Mouse (Mus musculus) adipocyte (in vitro differentiated cells): Measurements from ENCODE around the gene Mcm5.

Source experiments
- DNase-seq: peaks from one replicate; pipeline ENCODE4 v3.0.0-alpha.2; 2016; ENCODE audit warnings: low spot score

The Mcm5 gene

DNA sequence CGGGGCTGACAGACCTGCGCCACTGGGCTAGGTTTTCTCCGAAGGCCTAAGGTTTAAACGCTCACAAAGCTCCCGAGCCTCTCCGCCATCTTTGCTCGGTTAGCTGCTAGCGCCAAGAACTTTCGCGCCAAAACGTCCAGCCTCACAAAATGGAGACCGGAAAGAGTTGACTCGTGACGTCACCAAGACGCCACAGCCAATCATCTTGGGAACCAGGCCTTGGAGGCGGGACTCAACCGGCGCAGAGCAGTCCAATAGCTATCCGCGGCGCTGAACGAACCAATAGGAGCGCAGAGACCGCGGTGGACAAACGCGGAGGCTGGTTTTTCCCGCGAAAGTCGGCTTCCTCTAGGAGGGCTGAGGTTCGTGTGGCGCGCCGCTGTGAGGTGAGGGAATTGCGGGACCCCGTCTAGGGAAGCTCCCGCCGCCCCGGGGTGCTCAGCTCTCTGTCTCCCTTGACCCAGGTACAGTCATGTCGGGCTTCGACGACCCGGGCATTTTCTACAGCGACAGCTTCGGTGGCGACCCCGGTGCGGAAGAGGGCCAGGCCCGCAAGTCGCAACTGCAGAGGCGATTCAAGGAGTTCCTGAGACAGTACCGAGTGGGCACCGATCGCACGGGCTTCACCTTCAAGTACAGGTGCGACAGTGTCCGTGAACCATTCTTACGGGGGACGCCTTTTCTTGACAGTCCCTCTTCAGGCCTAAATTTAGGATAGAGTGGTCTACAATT lies at the start of gene Mcm5:
Mcm5 (plus strand) TSS at position 334 of the 732 bp plus-strand sequence.
- peak; percentile 100 for DNase-seq

DNA sequence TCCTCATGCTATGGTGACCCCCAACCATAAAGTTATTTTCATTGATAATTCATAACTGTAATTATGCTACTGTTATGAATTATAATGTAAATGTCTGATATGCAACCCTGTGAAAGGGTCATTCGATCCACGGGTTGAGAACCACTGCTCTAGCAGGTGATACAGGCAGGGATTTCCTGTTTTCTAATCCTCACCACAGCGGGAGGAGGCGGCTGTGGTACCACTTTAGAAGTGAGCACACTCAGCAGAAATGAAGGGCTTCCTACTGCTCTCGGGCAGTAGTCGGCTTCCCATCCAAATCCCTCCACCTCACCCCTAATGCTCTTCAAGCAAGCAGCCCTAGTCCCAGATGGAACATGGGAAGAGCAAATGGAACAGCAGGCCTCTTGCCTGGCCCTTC lies 49.3 kb upstream of the Mcm5 start:
- no peak for DNase-seq

DNA sequence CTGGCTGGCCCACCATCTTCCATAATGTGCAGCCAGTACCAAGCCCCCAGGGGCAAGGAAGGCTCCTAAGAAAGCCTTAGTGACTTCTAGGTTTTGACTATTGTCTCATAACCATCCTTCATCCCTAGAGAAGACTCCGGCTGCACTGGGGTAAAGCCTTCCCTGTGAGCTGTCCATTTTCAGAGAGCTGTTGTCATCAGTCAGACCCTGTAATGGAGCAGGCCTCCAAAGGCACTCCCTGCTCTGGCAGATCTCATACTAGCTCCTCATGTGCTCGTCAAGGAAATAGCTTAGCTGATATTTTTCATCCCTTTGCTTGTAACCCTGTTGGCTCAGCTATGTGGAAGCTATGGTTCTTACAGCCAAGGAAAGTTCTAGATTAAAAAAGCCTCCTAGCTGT lies 48.6 kb upstream of the Mcm5 start:
- no peak for DNase-seq

DNA sequence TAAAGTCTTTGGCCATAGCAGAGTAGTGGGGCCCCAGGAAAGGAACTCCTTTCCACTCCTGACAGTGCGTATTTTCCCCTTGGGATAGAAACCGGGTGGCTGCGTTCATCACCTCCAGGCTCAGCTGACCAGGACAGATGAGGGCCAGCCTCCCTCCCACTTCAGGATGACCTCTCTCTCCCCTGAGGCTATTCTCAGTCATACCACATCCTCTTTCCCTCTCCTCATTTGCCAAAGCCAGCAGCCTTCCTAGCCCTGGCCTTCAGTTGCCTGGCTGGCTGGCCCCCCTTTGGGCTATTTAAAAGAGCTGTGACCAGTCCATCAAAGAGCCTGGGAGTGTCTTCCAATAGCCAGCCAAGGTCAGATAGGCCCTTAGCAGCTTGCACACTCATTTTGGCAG lies 46.1 kb upstream of the Mcm5 start:
- DNase-seq: no peak

DNA sequence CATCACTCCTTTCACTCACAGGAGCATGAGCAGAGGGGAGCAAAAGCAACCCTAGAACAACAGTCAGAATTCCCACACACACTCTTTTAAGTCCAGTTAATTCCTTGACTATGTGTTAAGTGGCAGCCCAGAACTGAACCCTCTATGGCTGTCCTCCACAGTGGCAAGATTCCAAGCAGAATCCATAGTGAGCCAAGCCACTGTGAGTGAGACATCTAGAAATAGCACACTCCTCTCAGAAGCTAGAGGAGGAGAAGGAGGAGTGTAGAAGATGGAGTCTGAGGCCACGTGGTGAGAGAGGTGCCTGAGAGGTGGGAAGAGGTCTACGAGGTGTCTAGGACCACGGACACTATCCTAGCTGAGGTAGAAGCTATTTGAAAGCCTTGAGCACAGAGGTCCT lies 44.6 kb upstream of the Mcm5 start:
- no peak for DNase-seq

DNA sequence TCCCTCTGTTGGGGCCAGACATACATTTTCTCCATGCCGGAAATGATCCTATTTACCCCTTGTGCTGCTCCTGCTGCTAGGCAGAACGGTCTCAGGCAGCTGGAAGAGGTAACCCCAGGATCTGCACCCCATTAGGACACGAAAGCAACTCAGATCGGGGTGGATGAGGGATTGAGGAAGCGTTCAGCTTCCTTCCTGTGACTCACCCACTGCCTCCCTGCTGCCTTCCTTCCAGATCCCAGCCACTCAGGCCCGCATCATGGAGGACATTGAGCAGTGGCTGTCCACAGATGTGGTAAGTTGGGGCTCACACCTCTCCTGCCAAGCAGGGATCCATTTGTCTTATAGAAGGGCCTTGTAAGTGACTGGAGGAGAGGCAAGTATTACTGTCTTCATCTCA lies 42.1 kb upstream of the Mcm5 start:
- DNase-seq: no peak

DNA sequence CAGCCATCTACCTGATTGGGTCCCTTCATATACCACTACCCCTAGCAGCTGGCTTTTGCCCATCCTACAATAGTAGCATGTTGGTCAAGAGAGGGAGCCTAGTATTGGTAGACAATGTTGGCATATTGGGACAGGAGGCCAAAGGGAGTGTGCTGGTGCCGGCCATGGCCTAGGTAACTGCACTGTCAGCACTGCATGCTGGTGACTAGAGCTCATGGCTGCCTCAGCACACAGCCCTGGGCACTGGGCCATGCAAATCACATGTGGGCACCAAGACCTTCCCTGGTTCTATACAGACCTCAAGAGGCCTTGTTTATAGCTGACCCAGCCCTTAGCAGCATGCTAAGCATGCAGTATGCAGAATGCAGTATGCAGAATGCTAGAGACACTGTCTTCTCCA lies 39.1 kb upstream of the Mcm5 start:
- DNase-seq: no peak

DNA sequence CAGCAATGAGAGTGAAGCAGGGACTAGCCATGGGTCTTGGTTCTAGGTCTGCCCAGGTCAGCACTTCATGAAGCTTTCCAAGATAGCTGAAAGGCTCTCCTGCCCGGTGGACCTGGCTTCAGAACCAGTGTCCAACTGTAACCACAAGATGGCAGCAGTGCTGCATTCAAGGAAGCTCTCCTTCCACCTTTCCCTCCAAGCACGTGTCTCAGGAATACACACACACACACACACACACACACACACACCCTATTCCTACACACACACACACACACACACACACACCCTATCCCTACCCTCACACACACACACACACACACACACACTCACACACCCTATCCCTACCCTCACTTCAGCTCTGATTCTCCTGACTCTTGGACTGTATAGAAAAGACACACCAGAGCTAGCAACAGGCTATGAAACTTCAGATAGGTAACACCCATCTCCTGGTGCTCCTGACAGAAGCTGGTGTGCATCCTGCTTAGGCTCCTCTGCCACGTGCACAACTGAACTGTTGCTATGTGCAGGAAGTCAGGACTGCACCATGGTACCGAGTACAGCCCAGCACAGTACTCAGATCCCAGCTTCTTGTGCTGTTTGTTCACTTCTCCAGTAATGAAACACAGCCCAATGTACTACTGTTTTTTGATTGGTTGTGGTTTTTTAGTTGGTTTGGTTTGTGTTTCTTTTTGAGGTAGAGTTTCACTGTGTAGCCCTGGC lies 37.6 kb upstream of the Mcm5 start:
- peak; percentile 92 for DNase-seq

DNA sequence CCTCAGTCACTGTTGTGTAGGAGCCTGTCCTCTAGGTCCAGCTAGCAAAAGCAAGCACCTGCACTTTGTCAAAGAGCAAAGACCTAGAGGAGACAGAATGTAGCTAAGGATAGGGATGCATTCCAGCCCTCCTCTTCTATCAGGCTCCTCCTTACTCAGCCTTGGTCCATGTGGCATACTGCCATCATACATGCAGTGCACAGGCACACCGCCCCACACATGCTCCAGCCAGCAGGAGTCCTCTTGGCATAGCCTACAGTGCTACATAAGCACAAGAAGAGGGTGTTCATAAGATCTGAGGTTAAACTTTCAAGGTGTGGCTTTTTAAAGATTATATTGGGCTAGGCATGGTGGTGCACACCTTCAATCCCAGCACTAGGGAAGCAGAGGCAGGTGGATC lies 34.5 kb upstream of the Mcm5 start:
- DNase-seq: no peak

DNA sequence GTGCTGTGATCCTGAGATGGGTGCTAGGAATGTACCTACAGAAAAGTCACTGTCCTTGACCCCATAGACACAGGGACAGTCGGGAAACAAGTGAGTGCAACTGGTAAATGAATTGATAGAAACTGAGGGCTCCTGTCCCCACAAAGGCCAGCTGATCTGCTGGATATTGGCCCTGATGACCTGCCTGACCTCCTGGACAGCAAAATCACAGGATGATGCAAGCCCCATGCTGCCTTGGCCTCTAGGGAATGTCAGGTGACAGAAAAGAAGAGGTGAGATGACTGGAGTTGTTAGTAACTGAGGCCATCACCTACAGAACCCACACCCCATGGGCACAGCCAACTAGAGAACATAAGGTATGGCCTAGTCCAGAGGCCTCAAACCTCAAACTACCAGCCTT lies 31.2 kb upstream of the Mcm5 start:
- DNase-seq: no peak

DNA sequence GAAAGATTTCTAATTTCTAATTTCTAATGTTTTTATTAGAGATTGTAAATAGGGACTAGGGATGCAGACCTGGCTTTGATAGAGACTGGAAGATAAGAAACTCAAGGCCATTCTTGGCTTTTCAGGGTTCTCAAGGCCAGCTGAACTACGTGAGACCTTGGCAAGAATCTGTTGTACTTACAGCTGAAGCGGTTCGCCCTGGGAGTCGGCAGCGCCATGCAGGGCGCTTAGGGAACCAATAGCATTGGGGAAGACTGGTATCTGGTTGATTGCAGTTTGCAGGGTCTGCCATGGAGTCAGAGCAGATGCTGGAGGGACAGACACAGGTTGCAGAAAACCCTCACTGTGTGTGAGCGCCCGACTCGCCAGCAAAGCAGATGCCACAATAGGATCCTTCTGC lies 30.5 kb upstream of the Mcm5 start:
- DNase-seq: no peak

DNA sequence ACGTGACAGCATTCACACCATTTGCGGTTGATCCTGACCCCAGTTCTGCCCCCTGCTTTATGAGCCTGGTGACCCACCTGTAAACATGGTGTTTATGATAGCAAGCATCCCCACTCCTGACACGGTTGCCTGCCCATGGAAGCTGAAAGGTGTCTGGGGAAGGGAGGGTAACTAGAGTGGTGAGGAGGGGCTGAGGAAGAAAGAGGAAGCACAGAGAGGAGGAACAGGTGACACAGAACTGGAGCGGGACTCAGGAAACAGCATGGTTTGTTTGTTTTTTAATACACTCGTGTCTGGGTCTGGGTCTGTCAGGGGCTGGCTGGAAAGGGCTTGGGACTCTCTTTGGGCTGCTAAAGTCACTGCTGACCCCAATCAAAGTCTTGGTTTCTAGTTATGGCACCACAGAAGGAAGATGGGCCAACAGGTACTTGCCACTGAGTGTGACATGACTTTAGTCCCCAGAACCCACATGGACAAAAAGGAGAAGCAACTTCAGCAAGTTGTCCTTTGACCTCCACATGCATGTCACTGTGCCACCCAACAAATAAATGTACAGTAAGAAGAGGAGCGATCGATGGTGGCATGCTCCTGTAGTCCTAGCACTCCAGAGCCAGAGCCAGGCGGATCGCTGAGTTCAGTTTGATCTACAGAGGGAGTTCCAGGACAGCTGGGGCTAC lies 27.9 kb upstream of the Mcm5 start:
- no peak for DNase-seq

DNA sequence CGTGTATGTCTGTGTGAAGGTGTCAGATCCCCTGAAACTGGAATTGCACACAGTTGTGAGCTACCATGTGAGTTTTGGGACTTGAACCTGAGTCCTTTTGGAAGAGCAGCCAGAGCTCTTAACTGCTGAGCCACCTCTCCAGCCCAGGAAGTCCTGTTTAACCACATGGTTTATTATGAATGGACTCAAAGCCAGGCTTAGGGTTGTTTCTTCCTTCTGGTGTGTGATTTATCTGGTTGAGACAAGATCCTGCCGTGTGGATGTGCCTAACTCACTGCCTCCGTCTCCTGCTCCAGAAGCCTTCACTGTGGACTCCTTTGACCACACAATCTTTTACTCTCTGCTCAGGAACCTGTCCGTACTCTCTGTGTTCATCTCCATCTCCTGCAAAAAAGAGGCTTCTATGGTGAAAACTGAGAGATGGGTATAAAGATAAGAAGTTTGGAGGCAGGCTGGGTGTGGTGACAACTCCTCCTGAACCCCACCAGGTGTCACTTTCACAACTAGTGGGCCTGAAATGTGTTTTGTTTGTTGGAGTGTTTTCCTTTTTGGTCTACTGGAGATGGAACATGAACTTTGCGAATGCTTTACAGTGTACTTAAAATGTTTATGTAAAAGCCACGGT lies 27.1 kb upstream of the Mcm5 start:
- DNase-seq: no peak

DNA sequence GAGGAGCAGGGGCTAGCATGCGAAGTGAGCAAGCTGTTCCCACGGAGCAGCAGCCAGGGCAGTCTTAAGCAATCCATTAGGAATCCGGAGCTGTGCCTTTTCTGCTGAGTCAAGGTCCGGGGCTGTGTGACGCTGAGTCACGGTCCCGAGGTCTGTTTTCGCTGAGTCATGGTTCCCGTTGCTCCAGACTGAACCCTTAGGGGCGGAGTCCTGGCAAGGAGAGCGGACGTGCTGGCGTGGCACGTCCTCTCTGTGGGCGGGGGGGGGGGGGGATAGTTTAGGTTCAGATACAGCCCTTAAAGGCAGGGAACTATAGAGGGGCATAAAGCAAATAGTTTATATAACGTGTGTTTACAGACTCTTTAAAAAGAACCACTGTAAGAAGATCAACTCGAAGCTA lies 25.5 kb upstream of the Mcm5 start:
- peak; percentile 100 for DNase-seq

DNA sequence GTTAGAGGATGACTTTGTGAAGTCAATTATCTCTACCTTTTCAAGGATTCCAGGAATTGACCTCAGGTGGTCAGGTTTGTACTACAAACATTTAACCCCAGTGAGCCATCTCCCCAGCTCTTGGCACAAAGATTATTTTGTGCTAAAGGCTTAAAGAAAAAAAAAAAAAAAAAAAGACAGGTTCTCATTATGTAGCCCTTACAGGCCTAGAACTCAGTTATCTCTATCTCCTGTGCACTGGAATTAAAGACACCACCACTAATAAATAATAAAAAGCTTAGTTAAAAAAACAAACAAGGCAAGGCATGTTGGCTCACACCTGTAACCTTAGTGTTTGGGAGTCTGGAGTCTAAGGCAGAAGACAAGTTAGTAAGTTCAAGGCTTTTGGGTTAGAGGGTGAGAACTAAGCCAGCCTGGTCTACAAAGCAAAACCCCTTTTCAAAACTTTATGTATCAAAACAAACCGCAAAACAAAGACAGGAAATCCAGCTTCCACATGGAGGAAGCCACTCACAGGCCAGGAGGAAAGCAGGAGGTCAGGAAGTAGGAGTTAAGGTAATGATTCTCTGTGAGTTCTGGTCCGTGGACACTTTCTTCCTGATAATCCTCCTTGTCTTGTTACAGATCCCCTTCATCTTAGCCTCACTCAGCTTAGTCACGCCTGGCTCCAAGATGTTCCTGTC lies 24.8 kb upstream of the Mcm5 start:
- DNase-seq: no peak

DNA sequence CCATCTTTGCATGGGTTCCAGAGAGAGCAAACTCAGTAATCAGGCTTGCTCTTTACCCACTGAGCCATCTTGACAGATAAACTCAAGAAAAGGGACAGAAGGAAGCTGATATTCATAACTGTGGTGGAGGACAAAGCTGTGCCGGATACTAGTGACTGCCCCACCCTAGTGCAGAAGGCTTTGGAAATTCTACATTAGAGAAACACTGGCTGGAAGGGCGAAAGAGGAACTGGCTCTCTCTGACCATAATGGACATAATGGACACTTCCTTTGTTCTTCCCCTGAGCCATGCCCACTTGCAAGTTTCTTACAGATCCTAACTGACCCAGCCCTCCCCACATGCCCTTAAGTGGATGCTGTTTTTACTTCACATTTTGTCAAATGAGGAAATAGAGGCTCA lies 23.4 kb upstream of the Mcm5 start:
- no peak for DNase-seq

DNA sequence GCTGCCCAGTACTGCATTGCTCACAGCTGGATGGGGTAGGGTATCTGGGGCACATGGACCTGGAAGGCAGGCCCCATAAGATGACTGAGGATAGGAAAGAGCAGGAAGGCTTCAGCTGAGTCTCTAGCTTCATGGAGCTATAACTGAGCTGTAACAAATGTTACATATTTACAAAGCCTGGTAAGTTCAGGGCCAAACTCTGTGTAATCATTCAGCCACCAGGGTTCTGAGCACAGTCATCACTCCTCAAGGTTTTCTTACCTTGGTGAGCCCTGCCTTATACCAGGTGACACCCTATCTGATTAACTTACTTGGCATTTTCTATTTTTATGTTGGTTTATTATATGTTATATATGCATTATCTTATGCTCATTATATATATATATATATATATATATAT lies 22.2 kb upstream of the Mcm5 start:
- no peak for DNase-seq

DNA sequence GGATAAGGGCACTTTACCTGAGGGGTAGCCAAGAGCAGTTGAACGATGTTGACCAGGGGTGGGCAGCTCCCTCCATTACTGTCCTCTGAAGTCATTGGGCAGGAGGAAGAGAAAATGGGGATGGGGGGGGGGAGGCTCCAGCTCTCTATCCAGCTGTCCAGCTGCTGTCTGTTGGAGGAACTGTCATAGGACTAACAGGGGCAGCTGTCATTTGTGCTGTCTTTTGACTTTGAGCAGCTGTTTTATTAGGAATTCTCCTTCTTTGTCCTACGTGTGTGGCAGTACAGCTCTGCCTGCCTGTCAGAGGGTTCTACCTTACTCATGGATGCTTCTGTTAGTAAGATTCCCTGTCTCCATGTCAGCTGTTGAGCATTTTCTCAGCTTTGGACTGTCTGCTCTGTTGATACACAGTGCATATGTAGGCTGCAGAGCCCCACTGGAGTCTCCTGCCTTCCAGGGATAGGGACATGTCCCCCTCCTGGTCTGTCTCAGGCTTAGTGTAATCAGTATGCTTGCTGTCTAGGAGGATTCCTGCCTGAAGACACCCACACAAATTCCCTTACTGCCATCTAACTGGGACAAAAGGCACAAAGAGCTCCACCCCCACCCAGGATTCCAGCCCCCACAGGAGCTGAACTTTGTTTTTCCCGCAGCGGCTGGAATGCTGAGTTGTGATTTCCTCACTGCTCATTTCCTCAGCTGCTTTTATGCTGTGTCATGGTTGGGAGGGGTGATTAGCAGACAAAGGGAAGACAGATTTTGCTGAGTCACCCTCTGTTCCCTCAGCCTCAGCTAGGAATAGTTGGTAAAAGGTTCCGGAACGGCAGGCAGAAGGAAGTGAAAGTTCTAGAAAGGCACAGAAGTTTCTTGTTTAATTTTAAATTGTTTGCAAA lies 20.1 kb upstream of the Mcm5 start:
- DNase-seq: peak; percentile 99

DNA sequence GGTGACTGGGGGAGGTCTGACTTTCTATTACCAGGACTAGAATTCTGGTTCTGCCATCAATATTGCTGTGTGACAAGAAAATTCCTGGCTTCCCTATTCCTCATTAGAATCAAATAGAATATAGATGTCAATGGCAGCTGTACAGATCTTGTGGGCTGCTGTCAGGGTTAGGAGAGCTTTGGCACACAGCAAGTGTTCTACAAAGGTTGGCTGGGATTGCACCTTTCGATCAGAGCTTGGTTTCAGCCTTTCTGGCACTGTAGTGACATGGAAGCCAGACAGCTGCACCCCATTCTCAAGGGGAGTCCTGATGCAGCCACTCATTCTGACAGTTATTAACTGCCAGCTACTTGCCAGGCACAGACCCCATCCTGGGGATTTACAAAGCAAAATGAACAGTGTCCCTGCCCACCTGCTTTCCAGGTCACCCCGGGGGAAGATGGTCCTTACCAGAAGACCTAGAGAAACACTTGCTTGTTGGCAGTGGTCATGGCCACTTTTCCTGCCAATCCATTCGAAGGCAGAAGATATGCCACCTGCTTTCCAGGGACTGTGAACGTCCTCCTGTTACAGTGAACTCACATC lies 18.5 kb upstream of the Mcm5 start:
- DNase-seq: no peak

DNA sequence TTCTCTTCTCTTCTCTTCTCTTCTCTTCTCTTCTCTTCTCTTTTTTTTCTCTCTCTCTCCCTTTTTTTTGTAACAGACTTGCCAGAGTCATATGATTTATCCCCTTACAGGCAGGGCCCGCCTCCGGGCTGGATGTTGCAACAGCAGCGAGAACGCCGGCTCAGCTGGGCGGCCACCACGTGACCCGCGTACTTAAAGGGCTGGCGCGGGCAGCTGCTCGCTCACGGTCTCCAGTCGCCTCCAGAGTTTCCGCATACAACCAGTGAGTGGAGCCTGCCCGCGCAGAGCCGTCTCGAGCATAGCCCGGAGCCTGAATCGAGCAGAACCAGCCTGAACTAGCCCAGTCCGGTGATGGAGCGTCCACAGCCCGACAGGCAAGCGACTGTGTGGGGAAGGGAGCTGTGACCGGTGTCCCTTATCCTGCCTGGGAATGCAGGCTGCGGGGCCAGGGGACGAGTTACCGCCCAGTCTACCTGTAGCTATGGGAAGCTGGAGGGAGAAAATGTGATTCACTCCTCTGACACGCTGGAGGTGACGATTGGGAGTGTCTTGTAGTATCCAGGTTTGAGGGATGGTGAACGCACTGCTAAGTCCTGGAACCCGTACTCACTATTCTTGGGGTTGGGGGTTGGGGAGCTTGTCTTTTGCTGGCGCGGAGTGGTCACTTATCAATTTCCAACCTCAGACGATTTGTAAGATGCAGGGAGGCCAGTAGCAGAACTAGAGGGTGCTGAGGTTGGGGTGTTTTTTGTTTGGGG lies 15.8 kb upstream of the Mcm5 start, which contains the start of gene Hmox1:
Hmox1 (plus strand) TSS at position 223 of the 758 bp plus-strand sequence.
- DNase-seq: peak; percentile 98
